Mouse (Mus musculus): ENCODE results near the gene Wdr46. TPM values are rescaled to one million over a fixed set of nuclear protein-coding genes. Genes with fewer than 3 reads are reported as not detected.
"Not testable (repeated sequence)": the region's sequence is repeated elsewhere in the genome, so short reads cannot be mapped to it uniquely, and the experiment has no call there.

Gene Wdr46
- total RNA-seq, 2 experiments from 2014 or later: 14.1 to 17.2 TPM

GRCm38 (mm10) chr17:33965082-33965845 is 24.8 kb downstream of the Wdr46 start:
- DNase-seq (ENCODE audit: low spot score in 2 of 2): peak in 1 of 2 experiments; percentile 3
- intact Hi-C loops (cut with DNase I): no loop called here

GRCm38 (mm10) chr17:33965846-33966550 is 25.5 kb downstream of the Wdr46 start:
- intact Hi-C loops (cut with DNase I): loop anchor here (1.0 kb wide), 1 partner anchor 1336 kb away; no protein-coding TSS in a partner anchor
- DNase-seq (ENCODE audit: low spot score in 2 of 2): peak in 1 of 2 experiments; percentile 3

- intact Hi-C loops (cut with DNase I): no loop called here
- peak; percentile 77 to 85 for DNase-seq (ENCODE audit: low spot score in 2 of 2)
These were observed 28.0 kb downstream of the Wdr46 start for GRCm38 (mm10) chr17:33968489-33968888.

- intact Hi-C loops (cut with DNase I): no loop called here
- no peak for DNase-seq (ENCODE audit: low spot score in 2 of 2)
These were observed 28.5 kb downstream of the Wdr46 start for GRCm38 (mm10) chr17:33968927-33969326.

- intact Hi-C loops (cut with DNase I): no loop called here
- DNase-seq (ENCODE audit: low spot score in 2 of 2): no peak
These were observed 28.9 kb downstream of the Wdr46 start for GRCm38 (mm10) chr17:33969394-33969793.

GRCm38 (mm10) chr17:33972691-33973090 is 32.2 kb downstream of the Wdr46 start:
- no peak for DNase-seq (ENCODE audit: low spot score in 2 of 2)
- intact Hi-C loops (cut with DNase I): loop anchor here (2.0 kb wide), 1 partner anchor 1298 kb away; no protein-coding TSS in a partner anchor

- intact Hi-C loops (cut with DNase I): loop anchor here (2.0 kb wide), 1 partner anchor 1297 kb away; no protein-coding TSS in a partner anchor
- DNase-seq (ENCODE audit: low spot score in 2 of 2): no peak
These were observed 33.1 kb downstream of the Wdr46 start for GRCm38 (mm10) chr17:33973572-33973971.

- DNase-seq (ENCODE audit: low spot score in 2 of 2): no peak
These were observed 37.5 kb downstream of the Wdr46 start for GRCm38 (mm10) chr17:33977861-33978557.

GRCm38 (mm10) chr17:33978631-33979031 is 38.2 kb downstream of the Wdr46 start:
- intact Hi-C loops (cut with DNase I): no loop called here
- DNase-seq (ENCODE audit: low spot score in 2 of 2): peak in 1 of 2 experiments; percentile 65

More at GRCm38 (mm10) chr17:33977861-33978557, 37.5 kb downstream of the Wdr46 start:
- intact Hi-C loops (cut with DNase I): no loop called here

- intact Hi-C loops (cut with DNase I): no loop called here
- no peak for DNase-seq (ENCODE audit: low spot score in 2 of 2)
These were observed 39.1 kb downstream of the Wdr46 start for GRCm38 (mm10) chr17:33979512-33980050.

- DNase-seq (ENCODE audit: low spot score in 2 of 2): no peak
- intact Hi-C loops (cut with DNase I): no loop called here
These were observed 39.9 kb downstream of the Wdr46 start for GRCm38 (mm10) chr17:33980181-33981035.

GRCm38 (mm10) chr17:33981192-33981909 is 40.9 kb downstream of the Wdr46 start:
- intact Hi-C loops (cut with DNase I): not testable (repeated sequence)
- peak; percentile 90 to 97 for DNase-seq (ENCODE audit: low spot score in 2 of 2)

- peak; percentile 37 to 58 for DNase-seq (ENCODE audit: low spot score in 2 of 2)
- intact Hi-C loops (cut with DNase I): not testable (repeated sequence)
These were observed 41.7 kb downstream of the Wdr46 start for GRCm38 (mm10) chr17:33982136-33982535.

GRCm38 (mm10) chr17:33991788-33992664 is 51.6 kb downstream of the Wdr46 start:
- intact Hi-C loops (cut with DNase I): no loop called here
- peak; percentile 38 to 65 for DNase-seq (ENCODE audit: low spot score in 2 of 2)

- intact Hi-C loops (cut with DNase I): loop anchor here (5.0 kb wide), 1 partner anchor 1297 kb away; no protein-coding TSS in a partner anchor
- no peak for DNase-seq (ENCODE audit: low spot score in 2 of 2)
These were observed 54.5 kb downstream of the Wdr46 start for GRCm38 (mm10) chr17:33994959-33995358.

GRCm38 (mm10) chr17:33995651-33996050 is 55.2 kb downstream of the Wdr46 start:
- no peak for DNase-seq (ENCODE audit: low spot score in 2 of 2)
- intact Hi-C loops (cut with DNase I): loop anchor here (5.0 kb wide), 1 partner anchor 1297 kb away; no protein-coding TSS in a partner anchor

GRCm38 (mm10) chr17:33997025-33997424 is 56.6 kb downstream of the Wdr46 start:
- not testable (repeated sequence) for DNase-seq (ENCODE audit: low spot score in 2 of 2)
- intact Hi-C loops (cut with DNase I): loop anchor here (5.0 kb wide), 1 partner anchor 1295 kb away; no protein-coding TSS in a partner anchor
